Mouse (Mus musculus): Measurements from ENCODE around the gene Srebf1. TPM values are rescaled to one million over a fixed set of nuclear protein-coding genes. Genes with fewer than 3 reads are reported as not detected.

Srebf1 gene
- total RNA-seq, 2 experiments from 2014 or later: 160 to 181 TPM

Small RNA genes within 50 kb of the gene (microRNA-seq; reads per million reads assigned to microRNA genes)
- gene Mir6921: 1.5 reads per million
- gene Mir6922: 1.7 reads per million

Other genes starting within 250 kb of the Srebf1 start
- gene Pemt, start 176.1 kb downstream of the Srebf1 start, total RNA-seq (2021): 1 to 10 TPM; 7.0 to 8.4 TPM
- 10 to 100 TPM; 43.9 to 46.7 TPM for gene Rai1, start 117.6 kb downstream of the Srebf1 start, total RNA-seq (2021)
- 10 to 100 TPM; 69.7 to 87.6 TPM for gene Tom1l2, start 130.3 kb upstream of the Srebf1 start, total RNA-seq (2021)
- 1 to 10 TPM; 1.5 to 1.8 TPM for gene Drc3, start 130.7 kb upstream of the Srebf1 start, total RNA-seq (2021)
- 10 to 100 TPM; 49.6 to 52.0 TPM for gene Gid4, start 194.6 kb upstream of the Srebf1 start, total RNA-seq (2021)
- 10 to 100 TPM; 62.0 to 66.5 TPM for gene Atpaf2, start 195.9 kb upstream of the Srebf1 start, total RNA-seq (2021)
- gene Drg2, start 232.0 kb upstream of the Srebf1 start, total RNA-seq (2021): 10 to 100 TPM; 65.2 to 70.3 TPM
- gene Myo15, start 246.8 kb upstream of the Srebf1 start, total RNA-seq (2021): under 1 TPM; 0.03 to 0.10 TPM

Measured in adrenal gland, postnatal 36 days (tissue).